Mouse (Mus musculus) adipocyte (in vitro differentiated cells): Measurements from ENCODE around the gene Gm11487.
"Not testable (repeated sequence)": the region's sequence is repeated elsewhere in the genome, so short reads cannot be mapped to it uniquely, and the experiment has no call there.

ENCODE experiments used
- DNase-seq: peaks from one replicate; pipeline ENCODE4 v3.0.0-alpha.2; 2016; ENCODE audit warnings: low spot score

The Gm11487 gene

GRCm38 (mm10) chr4:73404972-73405371, at the start of gene Gm11487:
Gene Gm11487, minus strand, starts transcription at chr4:73405072.
- not testable (repeated sequence) for DNase-seq

DNA sequence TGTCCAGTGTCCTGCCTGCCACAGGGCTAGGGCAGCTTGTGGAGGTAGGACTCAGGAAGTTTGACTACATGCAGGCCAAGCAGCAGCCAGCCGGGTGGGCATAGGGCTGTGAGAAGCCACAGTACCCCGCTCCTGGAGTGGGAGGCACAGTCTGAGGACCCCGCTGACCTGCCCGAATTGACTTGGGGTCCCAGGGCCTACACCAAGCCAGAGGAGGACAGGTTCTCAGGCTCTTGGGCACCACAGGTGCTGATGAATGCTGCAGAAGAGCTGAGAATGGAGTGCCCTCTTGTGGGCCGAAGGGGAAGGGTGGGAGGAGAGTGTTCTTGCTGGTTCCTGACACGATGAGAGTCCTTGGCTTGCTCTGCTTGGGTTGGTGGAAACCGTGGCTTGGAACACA, 39.8 kb upstream of the Gm11487 start:
- no peak for DNase-seq

DNA sequence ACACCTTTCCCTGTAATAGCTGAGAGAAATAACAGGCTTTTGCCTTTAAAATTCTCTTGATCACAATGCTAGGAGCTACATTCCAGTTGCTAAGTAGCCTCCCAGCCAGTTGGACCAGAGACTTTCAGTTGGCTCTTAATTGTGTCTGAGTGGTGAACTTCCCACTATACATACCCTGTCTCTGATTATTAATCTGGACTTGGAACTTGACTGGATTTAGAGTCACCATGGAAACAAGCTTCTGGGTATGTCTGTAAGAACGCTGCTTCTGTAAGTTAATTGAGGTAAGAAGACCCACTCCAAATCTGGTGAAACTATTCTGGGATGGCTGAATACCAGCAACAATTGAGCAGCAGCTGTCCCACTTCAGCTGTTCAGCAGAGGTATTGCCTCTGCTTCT, 37.7 kb upstream of the Gm11487 start:
- DNase-seq: no peak

- DNase-seq: no peak
These were observed 21.0 kb upstream of the Gm11487 start for GRCm38 (mm10) chr4:73425903-73426302.

DNA sequence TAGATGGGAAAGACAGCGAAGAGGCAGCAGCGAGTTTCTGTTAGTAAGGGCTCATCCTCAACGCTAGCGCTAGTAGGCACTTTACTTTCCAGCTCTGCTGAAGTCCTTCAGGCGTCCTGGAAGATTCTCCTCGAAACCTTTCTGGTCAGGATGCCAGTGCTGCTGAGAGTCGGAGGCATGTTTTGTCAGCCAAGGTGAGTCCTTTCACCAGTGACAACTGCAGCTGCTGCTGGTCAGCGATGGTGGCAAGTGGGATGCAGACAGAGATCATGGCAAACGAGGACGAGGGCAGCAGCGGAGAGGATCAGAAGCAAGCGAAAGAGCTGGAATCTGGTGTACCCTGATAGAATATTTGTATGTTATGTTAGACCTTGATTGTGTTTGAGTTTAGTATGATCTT, 18.2 kb upstream of the Gm11487 start:
- no peak for DNase-seq

DNA sequence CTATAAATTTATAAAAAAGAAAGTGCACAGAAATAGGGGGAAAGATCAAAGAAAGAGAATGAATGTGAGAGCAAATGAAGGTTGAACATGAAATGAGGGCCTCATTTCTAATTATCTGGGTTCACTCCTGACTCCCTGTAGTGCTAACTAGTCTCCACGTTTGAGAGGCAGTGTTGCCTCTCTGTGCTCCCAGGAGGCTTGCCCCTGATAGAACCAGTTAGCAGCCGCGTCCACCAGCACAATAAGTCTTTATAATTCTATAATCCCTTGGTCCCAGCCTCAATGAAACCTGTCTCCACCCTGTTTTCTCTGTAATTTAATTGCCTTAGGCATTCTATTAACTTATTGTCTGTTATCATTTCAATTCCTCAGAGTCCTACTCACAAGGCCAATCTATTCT, 38.3 kb downstream of the Gm11487 start:
- DNase-seq: no peak
